Mouse (Mus musculus) liver, adult (tissue): ENCODE results near the gene Preb.

Experiments
- GATA4 ChIP-seq: IDR thresholded peaks from 2 replicates; pipeline ENCODE4 v1.6.1; 2014; ENCODE audit warnings: mild to moderate bottlenecking, low read length; ENCODE audit not compliant: insufficient replicate concordance

Gene Preb

DNA sequence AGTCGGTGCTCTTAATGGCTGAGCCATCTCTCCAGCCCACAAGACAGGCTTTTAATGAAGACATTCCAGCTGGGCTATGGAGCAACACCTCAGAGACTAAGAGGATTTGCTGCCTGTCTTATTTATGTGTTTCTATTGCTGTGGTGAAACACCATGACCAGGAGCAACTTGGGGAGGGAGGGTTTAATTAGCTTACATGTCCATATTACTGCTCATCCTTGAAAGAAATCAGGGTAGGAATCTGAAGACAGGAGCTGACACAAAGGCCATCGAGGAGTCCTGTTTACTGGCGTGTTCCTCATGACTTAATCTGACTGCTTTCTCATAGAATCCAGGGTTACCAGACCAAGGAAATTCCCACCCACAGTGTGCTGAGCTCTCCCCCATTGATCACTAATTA, 3.8 kb upstream of the Preb start:
- no peak for TF ChIP-seq GATA4

GRCm38 (mm10) chr5:30961545-30962505, 1.7 kb upstream of the Preb start:
- no peak for TF ChIP-seq GATA4

DNA sequence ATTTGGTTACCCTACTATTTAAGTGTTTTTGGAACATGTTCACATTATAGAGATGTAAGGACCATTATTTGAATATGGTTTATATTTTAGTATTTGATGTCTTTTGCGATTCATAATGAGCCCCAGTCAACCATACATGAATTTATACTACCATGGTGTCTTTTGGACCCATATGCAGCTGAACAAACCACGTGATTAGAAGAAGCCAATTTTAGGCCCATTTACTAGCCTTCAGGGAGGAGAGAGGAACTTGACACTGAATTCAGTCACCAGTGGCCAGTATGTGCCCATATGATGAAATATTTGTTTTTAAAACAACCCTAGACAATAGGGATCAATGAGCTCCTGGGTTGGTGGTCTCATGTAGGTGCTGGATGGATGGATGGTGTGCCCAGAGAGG, 653 bp upstream of the Preb start:
- TF ChIP-seq GATA4: no peak

DNA sequence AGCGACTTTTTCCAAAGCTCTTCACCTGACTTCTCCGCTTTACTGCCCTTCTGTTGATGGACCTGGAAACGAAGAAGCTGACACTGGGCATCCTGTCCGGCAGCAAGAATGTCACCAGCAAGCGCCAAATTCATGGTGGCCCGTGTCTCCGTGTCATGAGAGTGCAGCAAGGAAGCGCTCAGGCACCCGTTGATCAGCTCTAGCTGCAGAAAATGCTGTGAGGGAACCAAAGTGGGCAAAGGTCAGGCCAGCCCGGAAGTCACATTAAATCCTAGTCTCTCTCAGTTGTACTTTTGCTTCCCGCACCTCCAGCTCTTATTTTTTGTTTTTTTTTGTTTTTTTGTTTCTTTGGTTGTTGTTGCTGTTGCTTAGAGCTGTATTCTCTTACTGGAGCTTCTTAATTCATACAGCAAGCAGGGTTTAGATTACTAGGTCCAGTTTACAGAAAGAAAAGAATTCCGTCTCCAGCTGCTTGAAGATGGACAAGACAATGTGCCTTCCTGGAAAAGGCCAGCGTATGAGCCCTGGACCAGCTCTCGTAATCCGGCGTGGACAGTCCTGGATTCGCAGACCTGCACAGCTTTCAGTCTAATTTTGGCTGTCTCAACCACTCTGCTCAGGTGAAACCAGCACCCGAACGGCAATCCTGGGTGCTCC, 835 bp downstream of the Preb start:
- no peak for TF ChIP-seq GATA4

DNA sequence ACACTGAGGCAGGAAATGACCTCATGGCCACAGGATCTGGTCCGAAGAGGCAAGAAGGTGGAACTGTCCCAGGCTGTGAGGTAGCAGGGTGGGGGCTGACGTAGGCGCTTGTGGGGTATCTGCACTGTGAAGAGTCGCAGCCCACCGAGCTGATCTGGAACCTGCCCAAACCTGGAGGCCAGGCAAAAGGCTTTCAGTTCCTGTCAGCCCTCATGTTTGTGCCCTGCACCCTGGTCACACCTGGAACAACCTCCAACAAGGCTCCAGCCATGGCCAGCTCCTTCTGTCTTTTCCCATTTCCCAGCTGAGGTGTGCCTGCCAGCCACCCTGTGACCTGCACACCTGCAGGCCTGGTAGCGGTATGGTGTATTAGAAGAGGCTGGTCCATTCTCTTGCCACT, 2.3 kb downstream of the Preb start:
- TF ChIP-seq GATA4: no peak

DNA sequence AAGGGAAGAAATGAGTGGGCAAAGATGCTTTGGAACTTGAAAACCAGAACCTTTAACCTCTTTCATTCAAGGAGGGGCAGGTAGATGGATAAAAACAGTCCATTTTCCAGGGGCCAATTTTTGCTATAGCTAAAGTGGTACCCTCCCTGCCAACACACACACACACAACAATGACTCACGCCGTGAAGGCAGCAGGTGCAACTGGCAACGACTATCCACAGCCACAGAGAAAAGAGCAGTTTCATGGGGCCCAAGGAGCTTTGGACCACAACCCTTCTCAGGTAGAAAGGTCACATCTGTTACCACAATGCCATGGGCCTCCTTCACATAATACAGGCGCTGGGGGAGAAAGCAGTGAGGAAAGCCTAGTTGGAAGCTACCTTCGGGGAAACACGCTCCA, 4.4 kb downstream of the Preb start:
- TF ChIP-seq GATA4: no peak

DNA sequence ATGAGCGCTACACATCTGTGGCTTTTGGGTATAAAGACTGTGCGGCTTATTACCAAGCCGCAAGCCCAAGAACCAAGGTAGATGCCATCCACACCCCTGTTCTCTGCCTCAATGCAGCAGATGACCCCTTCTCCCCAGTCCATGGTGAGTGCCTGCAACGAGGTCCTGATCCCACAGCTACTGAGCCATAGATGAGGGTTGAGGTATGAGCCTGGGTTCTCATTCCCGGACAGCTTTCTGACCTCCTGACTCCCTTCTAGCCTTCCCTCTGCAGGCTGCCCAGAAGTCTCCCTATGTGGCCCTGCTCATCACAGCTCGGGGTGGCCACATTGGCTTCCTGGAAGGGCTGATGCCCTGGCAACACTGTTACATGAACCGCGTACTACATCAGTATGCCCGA, 5.6 kb downstream of the Preb start:
- TF ChIP-seq GATA4: no peak

- no peak for TF ChIP-seq GATA4
These were observed 6.1 kb downstream of the Preb start for GRCm38 (mm10) chr5:30954065-30954464.

DNA sequence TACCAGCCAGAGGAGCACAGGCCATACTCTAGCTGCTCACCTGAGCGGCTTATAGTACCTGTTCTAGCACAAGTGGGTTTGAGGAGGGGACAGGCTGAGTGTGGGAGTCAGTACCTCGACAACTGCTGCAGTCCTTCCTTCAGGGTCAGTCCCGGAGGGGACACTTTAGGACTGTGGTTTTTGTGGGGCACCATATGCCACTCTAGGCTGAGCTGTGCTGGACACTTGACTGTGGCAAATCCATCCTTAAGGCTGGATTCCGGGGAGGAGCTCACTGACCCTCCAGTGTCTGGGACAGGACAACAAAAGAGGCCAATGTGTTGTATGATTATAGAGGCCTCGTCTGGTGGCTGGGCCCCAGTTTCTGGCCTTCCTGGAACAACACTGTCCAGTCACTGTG, 7.6 kb downstream of the Preb start:
- no peak for TF ChIP-seq GATA4

GRCm38 (mm10) chr5:30951706-30952105, 8.5 kb downstream of the Preb start:
- no peak for TF ChIP-seq GATA4

- no peak for TF ChIP-seq GATA4
These were observed 9.2 kb downstream of the Preb start for GRCm38 (mm10) chr5:30950922-30951321.

DNA sequence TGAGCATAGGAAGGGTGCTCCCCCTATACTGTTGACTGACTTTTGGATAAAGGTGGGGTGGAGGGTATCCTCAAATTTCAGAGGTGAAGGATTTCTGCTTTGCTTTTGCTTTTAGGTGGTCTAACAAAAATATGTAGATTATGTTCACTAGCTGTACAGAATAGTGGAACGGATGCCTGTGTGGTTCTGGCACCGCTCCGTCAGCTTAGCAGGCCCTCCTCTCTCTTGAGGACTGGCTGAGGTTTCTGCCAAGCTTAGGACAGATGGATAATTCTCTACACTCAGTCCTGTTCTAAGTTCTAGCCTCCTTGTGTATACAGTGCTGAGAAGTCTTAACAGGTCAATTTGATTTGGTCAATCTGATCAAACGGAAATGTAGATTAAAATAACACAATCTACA, 9.7 kb downstream of the Preb start:
- TF ChIP-seq GATA4: no peak

DNA sequence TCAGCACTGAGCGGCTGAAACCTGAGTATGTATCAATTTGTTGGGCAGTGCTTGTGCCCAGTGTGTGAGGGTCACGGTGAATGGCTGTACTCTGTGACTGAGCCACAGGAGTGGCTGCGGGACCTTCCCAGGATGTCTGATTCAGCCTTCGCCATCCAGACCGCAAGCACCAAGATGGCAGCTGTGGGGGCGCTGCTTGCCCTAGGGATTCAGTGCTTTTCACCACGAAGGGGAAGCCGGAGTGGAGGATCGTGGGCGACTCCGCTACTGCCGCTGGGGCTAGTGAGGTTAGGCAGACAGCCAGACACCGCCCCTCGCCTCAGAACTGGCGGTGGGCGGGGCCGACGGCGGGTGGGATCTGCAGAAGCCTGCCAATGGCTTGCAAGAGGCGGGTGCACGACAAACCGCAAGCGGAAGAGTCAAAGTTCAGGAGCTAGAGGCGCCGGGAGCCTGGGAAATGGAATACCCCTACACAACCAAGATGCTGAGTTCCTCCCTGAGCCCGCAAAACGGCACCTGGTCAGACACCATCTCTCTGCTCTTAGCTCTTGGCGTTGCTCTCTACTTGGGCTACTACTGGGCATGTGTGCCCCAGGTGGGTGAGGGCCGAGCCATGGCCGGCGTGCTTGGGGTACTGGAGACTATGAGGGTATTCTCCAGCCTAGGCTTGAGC, 10.4 kb downstream of the Preb start:
- 0 out of 2 replicates have a peak, but pooled peaks have one; percentile 14 for TF ChIP-seq GATA4

DNA sequence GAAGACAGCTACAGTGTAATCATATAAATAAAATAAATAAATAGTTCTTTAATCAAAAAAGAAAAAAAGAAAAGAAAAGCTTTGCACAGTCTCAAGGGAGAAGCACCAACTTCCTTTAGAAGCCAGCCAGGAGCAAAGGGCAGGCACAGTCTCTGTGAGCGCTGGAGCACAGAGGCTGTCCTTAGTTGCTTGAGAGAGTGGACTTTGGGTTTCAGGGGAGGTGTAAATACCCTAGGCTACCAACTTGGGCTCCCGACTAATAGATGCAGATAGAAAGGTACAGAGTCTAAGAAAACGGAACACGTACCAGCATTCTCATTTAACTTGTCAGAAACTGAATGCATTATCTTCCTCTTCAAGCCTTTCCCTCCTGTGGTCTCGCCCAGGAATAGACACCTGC, 11.5 kb downstream of the Preb start:
- TF ChIP-seq GATA4: no peak

GRCm38 (mm10) chr5:30944956-30945781, 15.0 kb downstream of the Preb start, which contains the start of gene Cgref1:
Cgref1 (minus strand) TSS chr5:30945591.
- no peak for TF ChIP-seq GATA4
